Mouse (Mus musculus) spleen, postnatal 10 days (tissue): Measurements from ENCODE around the gene Usp39.

Source experiments
- DNase-seq, 2 experiments: peaks; one replicate each; pipeline ENCODE4 v3.0.0; 2021 to 2022; ENCODE audit warnings: low spot score in 2 of 2

Gene Usp39

DNA sequence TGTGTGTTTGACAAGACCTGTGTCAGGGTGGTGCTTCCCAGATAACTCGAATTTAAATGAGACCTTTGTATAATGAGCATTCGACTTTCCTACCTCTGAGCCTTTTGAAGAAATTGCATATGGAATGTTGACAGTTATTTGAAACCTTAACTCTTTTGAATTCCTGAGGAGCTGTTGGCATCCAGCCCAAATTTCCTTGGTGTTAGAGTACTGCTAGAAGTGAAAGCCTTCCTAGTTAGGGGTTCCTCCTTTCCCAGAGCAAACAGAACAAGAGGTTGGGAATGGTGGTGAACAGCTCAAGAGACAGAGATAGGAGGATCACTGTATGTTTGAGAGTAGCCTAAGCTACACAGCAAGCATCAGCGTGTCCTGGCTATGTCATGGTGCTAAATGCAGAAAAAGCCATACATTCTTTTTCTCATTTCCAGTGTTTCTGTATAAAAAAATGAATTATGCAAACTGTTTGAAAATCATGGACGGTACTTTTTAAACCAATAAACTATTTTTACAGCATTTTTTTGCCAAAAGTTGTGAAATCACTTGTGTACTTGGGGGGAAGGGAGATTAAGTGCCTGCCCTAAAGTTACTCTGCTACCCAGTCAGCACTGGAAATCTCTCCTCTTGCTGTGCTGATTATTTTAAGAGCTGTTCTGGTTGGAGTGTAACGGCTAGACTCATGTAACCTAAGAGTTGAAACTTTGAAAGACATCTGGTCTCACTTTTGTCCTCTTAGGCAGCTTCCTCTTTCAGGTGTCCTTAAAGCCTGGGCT lies 7.8 kb upstream of the Usp39 start:
- no peak for DNase-seq

GRCm38 (mm10) chr6:72350214-72350613 lies 5.2 kb upstream of the Usp39 start:
- DNase-seq: no peak

GRCm38 (mm10) chr6:72348411-72348810 lies 3.4 kb upstream of the Usp39 start:
- no peak for DNase-seq

DNA sequence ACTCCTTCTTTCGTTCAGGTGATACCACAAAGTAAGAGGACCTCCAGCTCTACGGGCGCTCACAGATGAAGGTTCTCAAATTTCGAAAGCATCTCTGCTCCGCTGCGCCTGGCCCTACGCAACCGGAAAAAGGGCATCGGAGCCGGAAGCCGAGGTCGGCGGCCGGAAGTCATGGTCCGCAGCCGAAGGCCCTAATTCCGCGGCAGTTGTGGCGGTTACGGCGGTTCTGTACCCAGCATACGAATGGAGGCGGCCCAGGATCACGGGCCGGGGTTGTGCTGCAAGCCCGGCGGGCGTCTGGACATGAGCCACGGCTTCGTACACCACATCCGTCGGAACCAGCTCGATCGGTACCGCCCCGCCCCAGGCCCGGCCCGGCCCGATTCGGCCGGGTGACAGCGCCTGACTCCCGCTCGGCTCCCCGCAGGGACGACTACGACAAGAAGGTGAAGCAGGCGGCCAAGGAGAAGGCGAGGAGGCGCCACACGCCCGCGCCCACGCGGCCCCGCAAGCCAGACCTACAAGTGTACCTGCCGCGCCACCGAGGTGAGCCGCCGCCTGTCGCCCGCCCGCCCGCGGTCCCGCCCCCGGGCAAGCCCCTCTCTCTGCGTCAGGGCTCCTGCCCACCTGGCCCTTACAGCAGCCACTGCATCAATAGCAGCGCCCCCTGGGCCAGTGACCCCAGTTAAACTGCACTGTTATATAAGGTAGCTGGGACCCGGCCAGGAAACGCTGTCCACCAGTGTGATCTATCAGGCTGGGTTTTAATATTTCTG lies 2.4 kb upstream of the Usp39 start, which contains the start of gene 0610030E20Rik:
TSS of gene 0610030E20Rik (plus strand) at position 152 of the 776 bp plus-strand sequence.
- DNase-seq: peak; percentile 77 to 84

GRCm38 (mm10) chr6:72346261-72346660 lies 1.3 kb upstream of the Usp39 start:
- DNase-seq: no peak

DNA sequence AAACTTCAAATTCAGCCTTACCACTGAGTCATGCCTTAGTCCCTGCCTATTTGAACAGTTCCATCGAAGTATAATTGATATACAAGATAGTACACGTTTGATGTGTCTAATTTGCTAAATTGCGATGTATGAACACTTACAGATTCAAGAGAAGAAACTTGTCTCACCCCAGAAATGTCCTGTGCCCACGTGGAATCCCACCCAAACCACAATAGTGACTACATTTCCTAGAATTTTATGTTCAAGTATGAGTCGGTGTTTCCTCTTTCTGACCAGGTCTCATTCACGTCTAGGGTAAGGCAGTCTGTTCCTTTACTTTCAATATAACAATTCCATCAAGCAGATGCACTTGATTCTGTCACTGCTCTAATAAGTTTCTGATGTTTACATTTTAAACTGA lies 649 bp upstream of the Usp39 start:
- DNase-seq: no peak

DNA sequence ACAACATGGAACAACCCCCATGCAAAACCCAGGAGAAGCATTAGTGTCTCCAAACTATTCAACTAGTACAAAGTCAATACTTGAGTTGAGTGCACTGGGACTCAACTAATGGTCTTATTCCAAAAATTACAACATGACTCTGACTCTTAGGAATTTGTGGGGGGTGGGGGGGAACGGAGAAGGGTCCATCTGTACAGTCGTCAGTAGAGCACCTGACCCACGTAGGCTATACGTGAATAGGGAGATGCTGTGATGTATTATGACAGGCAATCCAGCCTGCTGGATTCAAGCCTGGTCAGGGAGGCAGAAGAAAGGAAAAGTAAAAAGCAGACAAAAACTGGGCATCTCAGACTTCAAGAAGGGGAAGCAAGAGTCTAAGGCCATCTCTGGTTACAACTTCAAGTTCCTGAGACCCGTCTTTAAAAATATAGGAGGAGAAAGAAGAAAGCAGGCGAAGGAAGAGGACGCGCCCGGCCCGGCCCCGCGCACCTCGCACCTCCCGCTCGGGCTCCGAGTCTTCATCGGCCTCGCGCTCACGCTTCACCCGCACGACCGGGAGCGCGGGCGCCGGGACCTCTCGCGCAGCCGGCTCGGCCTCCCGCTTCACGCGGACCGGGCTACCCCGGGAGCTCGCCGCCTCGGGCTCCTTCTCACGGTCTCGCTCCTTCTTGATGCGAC lies 449 bp downstream of the Usp39 start:
- DNase-seq: no peak

DNA sequence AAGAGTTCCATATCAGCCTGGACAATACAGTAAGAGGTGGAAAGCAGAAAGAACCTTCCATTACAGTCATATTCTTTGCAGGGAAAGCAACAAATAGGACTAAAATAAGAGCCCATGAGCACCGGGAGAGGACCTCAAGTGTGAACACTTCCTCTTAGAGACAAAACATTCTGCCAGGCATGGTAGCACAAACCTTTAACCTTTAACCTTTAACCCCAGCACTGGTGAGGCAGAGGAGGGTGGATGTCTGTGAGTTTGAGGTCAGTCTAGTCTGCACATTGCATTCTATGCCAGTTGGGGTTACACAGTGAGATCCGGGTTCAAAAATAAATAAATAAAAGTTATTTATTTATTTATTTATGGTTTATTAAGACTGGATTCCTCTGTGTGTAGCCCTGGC lies 4.5 kb downstream of the Usp39 start:
- no peak for DNase-seq

GRCm38 (mm10) chr6:72333111-72333510 lies 11.9 kb downstream of the Usp39 start:
- DNase-seq: no peak

DNA sequence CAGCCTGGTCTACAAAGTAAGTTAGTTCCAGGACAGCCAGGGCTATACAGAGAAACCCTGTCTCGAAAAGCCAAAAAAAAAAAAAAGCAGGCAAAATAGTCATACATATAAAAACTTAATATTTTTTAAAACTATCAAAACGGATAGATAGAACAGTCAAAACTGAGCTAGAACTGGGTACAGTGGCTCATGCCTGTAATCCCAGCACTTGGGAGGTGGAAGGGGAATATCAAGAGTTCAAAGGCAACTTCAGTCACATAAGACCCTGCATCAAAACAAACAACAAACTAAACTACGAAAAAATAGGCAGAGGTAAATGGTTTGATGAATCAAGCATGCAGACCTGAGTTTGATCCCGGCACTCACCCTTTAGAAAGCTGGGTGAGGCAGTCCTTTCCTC lies 14.9 kb downstream of the Usp39 start:
- no peak for DNase-seq

GRCm38 (mm10) chr6:72329019-72329418 lies 16.0 kb downstream of the Usp39 start:
- DNase-seq: no peak

GRCm38 (mm10) chr6:72326274-72326673 lies 18.7 kb downstream of the Usp39 start:
- DNase-seq: peak in 1 of 2 experiments; percentile 55

DNA sequence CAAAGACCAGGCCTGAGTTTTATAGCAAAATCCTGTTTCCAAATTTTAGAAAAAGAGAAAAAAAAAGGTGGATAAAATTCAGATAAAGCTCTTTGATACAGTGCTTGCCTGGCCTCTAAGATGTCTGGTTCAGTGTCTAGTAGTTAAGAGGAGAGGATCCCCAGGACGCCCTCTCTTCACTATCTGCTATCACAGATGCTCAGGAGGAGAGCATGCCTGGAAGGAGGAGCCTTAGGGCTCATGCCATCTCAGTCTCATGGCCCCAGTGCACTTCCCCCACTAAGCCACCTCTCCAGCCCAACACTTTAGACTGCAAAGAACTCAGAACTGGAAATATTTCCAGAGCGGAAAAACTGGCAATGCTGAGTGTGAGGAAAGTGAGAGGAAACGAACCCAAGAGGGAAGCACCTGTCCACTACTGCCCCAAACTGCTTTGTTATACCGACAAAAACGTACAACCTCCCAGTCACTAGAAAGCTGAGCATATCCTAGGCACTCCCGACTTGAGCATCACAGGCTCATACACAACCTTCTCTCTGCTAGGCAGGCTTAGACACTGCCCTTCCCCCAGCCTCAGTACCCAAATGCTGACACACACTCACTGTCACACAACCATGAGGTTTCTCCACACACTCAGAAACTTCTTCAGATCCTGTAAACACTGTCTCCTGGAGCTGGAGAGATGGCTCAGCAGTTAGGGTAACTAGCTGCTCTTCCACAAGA lies 21.0 kb downstream of the Usp39 start:
- DNase-seq: no peak

DNA sequence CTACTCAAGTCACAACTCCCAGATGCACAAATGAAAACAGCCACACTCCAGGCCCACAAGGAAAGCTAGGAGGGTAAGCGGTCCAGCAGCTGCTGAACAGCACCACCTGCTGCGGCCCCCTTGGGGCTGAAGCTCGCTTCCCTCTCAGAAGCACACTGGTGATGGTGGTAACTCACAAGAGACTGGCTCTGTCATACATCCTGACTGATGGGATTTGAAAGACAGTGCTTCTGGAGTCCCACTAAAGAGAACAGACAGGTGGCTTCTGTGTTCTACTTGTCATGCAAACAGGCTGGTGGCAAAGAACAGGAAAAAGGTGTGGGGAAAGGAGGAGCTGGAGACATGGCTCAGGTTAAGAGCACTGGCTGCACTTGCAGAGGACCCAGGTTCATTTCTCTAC lies 22.0 kb downstream of the Usp39 start:
- no peak for DNase-seq

DNA sequence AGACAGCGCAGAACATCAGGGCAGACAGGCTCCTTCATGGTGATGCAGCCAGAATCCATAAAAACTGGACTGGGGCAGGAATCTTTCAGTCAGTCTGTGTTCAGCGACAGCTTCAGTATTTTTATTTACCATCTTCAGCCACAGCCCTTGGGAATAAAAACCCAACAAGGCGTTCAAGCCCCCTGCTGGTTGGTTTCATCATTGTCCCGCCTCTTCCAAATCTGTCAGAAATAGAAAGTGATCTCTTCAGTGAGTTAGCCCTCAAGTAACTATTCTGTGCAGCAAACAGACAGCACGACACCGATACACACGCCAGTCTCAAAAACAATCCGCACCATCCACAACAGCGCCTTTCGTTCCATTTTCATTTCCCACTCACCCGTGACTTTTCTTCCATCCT lies 26.0 kb downstream of the Usp39 start:
- DNase-seq: peak in 1 of 2 experiments; percentile 69

GRCm38 (mm10) chr6:72318440-72318839 lies 26.5 kb downstream of the Usp39 start:
- no peak for DNase-seq

- no peak for DNase-seq
These were observed 28.9 kb downstream of the Usp39 start for GRCm38 (mm10) chr6:72316044-72316443.

- no peak for DNase-seq
These were observed 29.6 kb downstream of the Usp39 start for GRCm38 (mm10) chr6:72315384-72315783.

GRCm38 (mm10) chr6:72313124-72313867 lies 31.7 kb downstream of the Usp39 start:
- DNase-seq: no peak

DNA sequence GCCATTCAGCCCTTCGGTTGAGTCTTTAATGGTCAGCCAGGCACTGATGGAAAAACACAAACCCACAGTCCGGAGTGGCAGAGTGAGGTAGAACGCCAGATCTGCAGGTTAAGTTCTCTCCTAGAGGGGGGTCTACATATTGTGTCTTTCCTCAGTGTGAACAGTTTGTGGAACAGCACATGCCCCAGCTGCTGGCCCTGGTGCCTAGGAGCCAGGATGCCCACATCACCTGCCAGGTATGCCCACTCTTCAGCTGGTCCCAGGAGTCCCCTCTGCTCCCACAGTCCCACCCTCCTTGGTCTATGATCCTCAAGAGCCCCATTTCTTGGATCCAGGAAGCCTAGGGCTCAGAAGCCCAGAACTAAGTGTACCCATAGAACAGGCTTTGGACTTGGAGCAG lies 32.8 kb downstream of the Usp39 start:
- DNase-seq: no peak

GRCm38 (mm10) chr6:72303510-72303909 lies 41.5 kb downstream of the Usp39 start:
- no peak for DNase-seq
